Mouse (Mus musculus) retina, postnatal 1 day (tissue): ENCODE results near the gene Adgb.

Experiments
- DNase-seq: peaks from one replicate; pipeline ENCODE4 v3.0.0-alpha.2; 2012

Gene Adgb

DNA sequence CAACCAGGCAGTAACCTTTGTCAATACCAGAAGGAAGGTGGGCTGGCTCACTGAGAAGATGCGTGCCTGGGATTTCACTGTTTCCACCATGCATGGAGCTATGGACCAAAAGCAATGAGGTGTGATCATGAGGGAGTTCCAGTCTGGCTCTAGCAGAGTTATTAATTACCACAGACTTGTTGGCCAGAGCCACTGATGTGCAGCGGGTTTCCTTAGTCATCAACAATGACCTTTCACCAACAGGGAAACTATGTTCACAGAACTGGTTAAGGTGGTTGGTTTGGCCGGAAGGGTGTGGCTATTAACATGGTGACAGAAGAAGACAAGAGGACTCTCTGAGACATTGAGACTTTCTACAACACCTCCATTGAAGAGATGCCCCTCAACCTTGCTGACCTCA lies 128.2 kb downstream of the Adgb start:
- DNase-seq = no peak

GRCm38 (mm10) chr10:10325560-10325959 lies 146.6 kb downstream of the Adgb start:
- no peak for DNase-seq

- DNase-seq = no peak
Observed at GRCm38 (mm10) chr10:10322961-10323360, 149.2 kb downstream of the Adgb start.

DNA sequence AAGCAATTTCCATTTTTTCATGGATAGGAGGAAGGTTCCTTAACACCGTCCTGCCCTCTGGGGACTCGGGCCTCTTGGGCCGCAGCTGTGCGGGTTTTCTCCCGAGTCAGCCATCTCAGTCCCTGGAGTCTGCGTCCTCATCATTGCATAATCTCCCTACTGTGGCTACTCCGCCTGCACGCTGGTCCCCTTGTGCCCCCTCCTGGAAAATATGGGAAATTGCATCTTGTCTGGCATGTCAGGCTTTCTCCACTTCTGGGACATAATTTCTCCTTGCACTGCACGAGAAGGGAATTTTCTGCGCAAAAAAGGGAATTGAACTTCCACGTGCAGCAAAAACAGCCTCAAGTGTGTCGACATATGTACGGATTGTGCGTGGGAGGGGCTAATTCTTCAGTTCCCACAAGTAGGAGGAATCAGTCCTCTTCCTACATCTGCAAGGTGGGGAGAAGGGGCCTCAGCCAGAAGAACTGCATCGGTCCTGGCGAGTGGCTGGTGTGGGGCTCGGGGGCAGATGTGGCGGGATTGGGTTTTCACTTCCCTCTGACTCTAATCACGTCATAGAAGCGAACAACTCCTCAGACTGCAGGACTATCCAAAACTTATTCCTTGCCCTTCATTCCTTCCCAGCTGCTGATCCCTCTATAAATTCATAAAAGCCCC lies 150.9 kb downstream of the Adgb start:
- DNase-seq = peak; percentile 91

GRCm38 (mm10) chr10:10320364-10321083 lies 151.6 kb downstream of the Adgb start:
- DNase-seq = peak; percentile 21

GRCm38 (mm10) chr10:10318086-10318485 lies 154.0 kb downstream of the Adgb start:
- no peak for DNase-seq

DNA sequence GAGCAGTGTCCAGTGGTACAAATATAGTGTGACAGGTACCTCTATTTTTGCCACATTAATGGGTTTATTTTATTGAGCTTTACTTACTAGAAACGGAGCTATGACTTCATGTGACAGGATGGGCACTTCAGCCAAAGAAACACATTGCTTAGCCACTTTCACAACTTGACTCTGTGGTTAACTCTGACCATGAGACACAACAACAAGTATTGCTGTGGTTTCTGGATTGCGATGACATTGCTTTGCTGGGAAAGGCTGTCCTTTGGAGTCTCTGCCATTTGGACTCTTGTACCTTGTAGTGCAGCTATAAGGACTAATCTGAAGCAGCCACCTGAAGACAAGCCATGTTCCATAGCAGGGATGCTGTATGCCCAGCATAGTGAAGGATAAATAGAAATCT lies 156.5 kb downstream of the Adgb start:
- no peak for DNase-seq

- no peak for DNase-seq
Observed at GRCm38 (mm10) chr10:10314521-10314920, 157.6 kb downstream of the Adgb start.

DNA sequence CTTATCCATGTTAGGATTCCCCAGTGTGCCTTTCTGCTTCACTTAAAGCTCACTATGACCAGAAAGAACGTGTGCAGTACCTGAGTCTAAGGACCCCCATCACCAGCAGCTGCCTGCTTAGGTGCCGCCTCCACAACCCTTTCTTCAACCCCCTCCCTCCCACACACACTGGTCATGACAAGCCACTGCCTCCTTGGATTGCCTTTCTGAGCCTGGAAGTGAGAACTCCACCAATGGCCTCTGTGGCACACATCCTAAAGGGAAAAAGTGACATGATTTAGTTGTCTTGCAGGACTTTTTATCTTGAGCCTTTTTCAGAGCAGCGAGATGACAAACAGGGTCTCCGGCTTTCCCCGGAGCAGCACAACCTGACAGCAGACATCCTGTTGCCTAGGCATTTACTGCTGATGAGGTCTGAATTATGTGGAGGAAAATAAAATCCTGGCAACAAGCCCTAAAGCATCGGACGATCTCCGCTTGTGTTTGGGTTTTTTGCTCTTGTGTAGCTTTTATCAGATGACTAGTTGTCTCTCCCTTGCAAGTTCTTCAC lies 162.2 kb downstream of the Adgb start:
- no peak for DNase-seq

DNA sequence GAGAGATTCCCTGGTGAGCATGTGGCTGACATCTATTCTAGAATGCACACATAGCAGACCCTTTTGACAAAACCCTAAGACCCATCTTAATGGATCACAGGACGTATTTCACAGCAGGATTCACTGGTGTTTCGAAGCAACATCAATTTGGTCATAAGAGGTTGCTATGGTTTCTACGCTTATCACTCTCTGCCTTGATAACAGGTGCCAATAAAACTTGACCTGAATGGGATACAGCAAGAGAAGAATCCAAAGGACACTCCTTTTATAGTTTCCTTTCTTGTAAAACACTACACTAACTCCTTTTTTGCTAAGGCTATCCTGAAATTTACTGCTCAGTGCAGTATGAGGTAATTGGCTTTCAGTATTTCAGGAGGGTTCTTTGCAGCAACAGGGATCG lies 163.1 kb downstream of the Adgb start:
- DNase-seq = no peak

DNA sequence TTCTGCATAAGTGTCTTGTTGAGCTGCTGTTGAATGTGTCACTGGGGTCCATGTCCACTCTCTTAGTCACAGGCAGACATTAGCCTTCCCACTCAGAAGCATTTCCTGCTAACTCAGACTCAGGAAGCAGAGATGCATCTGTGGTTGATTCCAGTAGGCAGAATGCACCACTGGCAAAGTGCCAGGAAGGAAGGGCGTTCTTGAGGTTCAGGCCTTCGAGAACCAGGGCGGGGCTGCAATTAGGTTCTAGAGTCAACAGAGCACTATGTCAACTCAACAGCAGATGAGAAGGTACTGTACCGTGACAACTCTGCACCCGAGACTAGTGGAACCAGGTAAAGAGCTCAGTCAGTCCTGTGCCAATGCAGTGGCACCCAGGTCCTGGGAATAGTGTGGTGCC lies 164.7 kb downstream of the Adgb start:
- DNase-seq = no peak

GRCm38 (mm10) chr10:10304370-10304769 lies 167.8 kb downstream of the Adgb start:
- no peak for DNase-seq

DNA sequence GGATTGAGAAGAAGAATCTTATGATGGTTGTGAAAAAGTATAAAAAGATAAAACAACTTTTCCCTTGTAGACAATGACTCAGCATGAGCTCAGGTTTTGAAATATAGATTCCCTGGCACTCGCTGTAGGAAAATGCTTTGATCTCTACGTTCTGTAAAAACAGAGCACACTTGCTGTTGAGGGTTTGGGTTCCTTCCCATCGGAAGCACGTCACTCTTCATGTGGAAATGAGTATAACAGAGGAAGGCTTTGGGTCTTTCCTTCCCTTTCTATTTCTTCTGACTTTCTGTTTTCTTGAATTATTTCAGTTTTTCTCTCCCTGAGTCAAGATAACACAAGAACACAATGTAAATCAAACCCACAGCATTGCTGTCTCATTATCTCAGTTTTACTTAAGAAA lies 170.4 kb downstream of the Adgb start:
- no peak for DNase-seq

DNA sequence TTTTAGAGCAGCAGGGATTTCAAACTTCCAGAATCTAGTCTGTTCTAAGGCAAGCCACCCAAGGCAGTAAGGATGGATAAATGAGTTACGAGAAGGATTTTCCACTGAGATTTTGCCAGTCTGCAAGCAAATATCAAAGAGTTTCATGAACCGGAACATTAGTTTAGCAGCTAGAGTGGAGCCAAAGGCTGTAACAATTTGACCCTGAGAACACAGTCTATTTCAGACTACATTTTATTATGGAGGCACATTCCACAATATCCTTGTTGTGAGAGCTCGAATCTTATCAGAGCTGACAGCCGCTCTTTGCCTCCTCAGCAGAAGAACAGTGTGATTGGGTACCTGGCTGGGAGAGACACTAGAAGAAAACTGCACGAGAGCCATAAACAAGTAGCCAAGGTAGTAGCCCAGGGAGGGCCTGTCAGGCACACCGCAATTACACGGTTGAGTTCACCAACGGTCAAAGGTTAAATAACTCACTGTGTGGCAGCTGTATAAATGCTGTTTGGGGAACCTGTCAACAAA lies 171.1 kb downstream of the Adgb start:
- peak; percentile 59 for DNase-seq

- DNase-seq = no peak
Observed at GRCm38 (mm10) chr10:10299987-10300386, 172.1 kb downstream of the Adgb start.

DNA sequence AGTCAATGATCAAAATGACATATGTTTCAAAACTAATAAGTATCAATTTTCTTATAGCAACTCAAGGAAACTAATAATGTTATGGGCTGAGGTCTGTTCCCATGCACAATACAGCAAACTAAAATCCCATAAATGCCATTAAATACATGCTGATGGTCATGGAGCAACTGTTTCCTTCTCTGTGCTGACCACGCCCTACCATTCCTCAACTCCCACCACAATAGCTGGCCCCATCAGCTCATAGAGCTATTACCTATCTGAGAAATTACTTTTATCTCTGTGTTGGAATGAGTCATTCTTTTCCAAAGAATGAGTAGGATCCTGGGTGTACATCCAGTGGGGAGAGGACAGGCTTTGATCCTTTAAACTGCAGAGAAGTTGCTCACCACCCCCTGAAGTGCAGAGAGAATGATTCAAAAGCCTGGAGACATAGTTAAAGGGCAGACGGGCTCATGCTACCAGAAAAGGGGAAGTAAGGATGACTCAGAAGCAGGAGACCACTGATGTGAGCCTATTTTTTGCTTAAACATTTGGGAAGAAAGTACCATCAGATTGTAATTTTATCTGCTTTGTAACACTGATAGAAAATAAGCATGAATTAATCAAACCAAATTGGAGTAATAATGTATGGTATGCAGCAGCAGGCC lies 184.8 kb downstream of the Adgb start:
- no peak for DNase-seq
